Mouse (Mus musculus): ENCODE data around the gene Foxk2. TPM values are rescaled to one million over a fixed set of nuclear protein-coding genes. Genes with fewer than 3 reads are reported as not detected.
"Not testable (repeated sequence)": the region's sequence is repeated elsewhere in the genome, so short reads cannot be mapped to it uniquely, and the experiment has no call there.

The Foxk2 gene
- polyA plus RNA-seq, 1 experiment from 2014 or later = 13.5 TPM

- Histone ChIP-seq H3K27me3 (ENCODE audit: control insufficient read depth, insufficient read depth, low read length) (no peaks in the 10 kb centered on the region), H3K4me3 (ENCODE audit: low read depth, low read length) (no peak overlapping the region)
Observed at GRCm38 (mm10) chr11:121305371-121305770, 45.6 kb downstream of the Foxk2 start.

GRCm38 (mm10) chr11:121306608-121307007 lies 46.8 kb downstream of the Foxk2 start:
- WGBS = 97% methylated on average over 8 of the region's 8 CpGs
- ATAC-seq (ENCODE audit: low FRiP score) (no peak), DNase-seq (ENCODE audit: low spot score) (no peak)
- Histone ChIP-seq H3K27me3 (ENCODE audit: control insufficient read depth, insufficient read depth, low read length) (no peaks in the 10 kb centered on the region), H3K36me3 (ENCODE audit: control insufficient read depth, insufficient read depth, low read length) (peaks cover 18% of the 10 kb centered on the region), H3K27ac (ENCODE audit: low read depth, low read length) (no peak overlapping the region), H3K9me3 (ENCODE audit: control insufficient read depth, low read length) (peaks cover 3% of the 10 kb centered on the region; the same call in 1 of the 2 replicates), H3K4me3 (ENCODE audit: low read depth, low read length) (no peak overlapping the region), H3K4me2 (replicated peaks; ENCODE audit: low read depth, low read length) (no peak overlapping the region), H3K4me1 (replicated peaks; ENCODE audit: control insufficient read depth, insufficient read depth, low read length) (no peaks in the 10 kb centered on the region), H3K9ac (ENCODE audit: low read depth, low read length) (no peak overlapping the region)

More at GRCm38 (mm10) chr11:121305371-121305770, 45.6 kb downstream of the Foxk2 start:
- Histone ChIP-seq H3K27ac (ENCODE audit: low read depth, low read length) (no peak overlapping the region), H3K9ac (ENCODE audit: low read depth, low read length) (no peak overlapping the region), H3K9me3 (ENCODE audit: control insufficient read depth, low read length) (peaks cover 2% of the 10 kb centered on the region; the same call in 1 of the 2 replicates), H3K36me3 (ENCODE audit: control insufficient read depth, insufficient read depth, low read length) (peaks cover 15% of the 10 kb centered on the region), H3K4me2 (replicated peaks; ENCODE audit: low read depth, low read length) (no peak overlapping the region), H3K4me1 (replicated peaks; ENCODE audit: control insufficient read depth, insufficient read depth, low read length) (no peaks in the 10 kb centered on the region)
- 89% methylated on average over 6 of the region's 6 CpGs for WGBS
- ATAC-seq (ENCODE audit: low FRiP score) = no peak
- no peak for DNase-seq (ENCODE audit: low spot score)

- H3K27me3 ChIP-seq (ENCODE audit: control insufficient read depth, insufficient read depth, low read length); H3K27ac ChIP-seq (ENCODE audit: low read depth, low read length); H3K4me3 ChIP-seq (ENCODE audit: low read depth, low read length); H3K4me2 ChIP-seq (replicated peaks; ENCODE audit: low read depth, low read length); H3K9me3 ChIP-seq (ENCODE audit: control insufficient read depth, low read length); DNase-seq (ENCODE audit: low spot score); ATAC-seq (ENCODE audit: low FRiP score); H3K9ac ChIP-seq (ENCODE audit: low read depth, low read length); H3K4me1 ChIP-seq (replicated peaks; ENCODE audit: control insufficient read depth, insufficient read depth, low read length): not testable (repeated sequence)
- 97% methylated on average over 6 of the region's 6 CpGs for WGBS
- H3K36me3 ChIP-seq (ENCODE audit: control insufficient read depth, insufficient read depth, low read length) = peaks cover 18% of the 10 kb centered on the region
Observed at GRCm38 (mm10) chr11:121307712-121308111, 47.9 kb downstream of the Foxk2 start.

- Histone ChIP-seq H3K9me3 (ENCODE audit: control insufficient read depth, low read length) (no peaks in the 10 kb centered on the region), H3K27ac (ENCODE audit: low read depth, low read length) (no peak overlapping the region), H3K4me1 (replicated peaks; ENCODE audit: control insufficient read depth, insufficient read depth, low read length) (no peaks in the 10 kb centered on the region), H3K9ac (ENCODE audit: low read depth, low read length) (no peak overlapping the region), H3K4me2 (replicated peaks; ENCODE audit: low read depth, low read length) (no peak overlapping the region), H3K4me3 (ENCODE audit: low read depth, low read length) (no peak overlapping the region), H3K36me3 (ENCODE audit: control insufficient read depth, insufficient read depth, low read length) (no peaks in the 10 kb centered on the region), H3K27me3 (ENCODE audit: control insufficient read depth, insufficient read depth, low read length) (no peaks in the 10 kb centered on the region)
- WGBS = 96% methylated on average over 1 of the region's 1 CpGs
- no peak for DNase-seq (ENCODE audit: low spot score)
- no peak for ATAC-seq (ENCODE audit: low FRiP score)
Observed at GRCm38 (mm10) chr11:121326034-121326433, 66.2 kb downstream of the Foxk2 start.

GRCm38 (mm10) chr11:121326681-121327080 lies 66.9 kb downstream of the Foxk2 start:
- no peak overlapping the region for H3K27ac ChIP-seq (ENCODE audit: low read depth, low read length)
- no peak for ATAC-seq (ENCODE audit: low FRiP score)
- no peak for DNase-seq (ENCODE audit: low spot score)
- no peaks in the 10 kb centered on the region for H3K27me3 ChIP-seq (ENCODE audit: control insufficient read depth, insufficient read depth, low read length)
- no peaks in the 10 kb centered on the region for H3K36me3 ChIP-seq (ENCODE audit: control insufficient read depth, insufficient read depth, low read length)
- over 99% methylated on average over 5 of the region's 5 CpGs for WGBS
- H3K4me3 ChIP-seq (ENCODE audit: low read depth, low read length) = no peak overlapping the region
- no peaks in the 10 kb centered on the region for H3K9me3 ChIP-seq (ENCODE audit: control insufficient read depth, low read length)
- no peaks in the 10 kb centered on the region for H3K4me1 ChIP-seq (replicated peaks; ENCODE audit: control insufficient read depth, insufficient read depth, low read length)
- H3K9ac ChIP-seq (ENCODE audit: low read depth, low read length) = no peak overlapping the region
- no peak overlapping the region for H3K4me2 ChIP-seq (replicated peaks; ENCODE audit: low read depth, low read length)

- H3K4me1 ChIP-seq (replicated peaks; ENCODE audit: control insufficient read depth, insufficient read depth, low read length) = no peaks in the 10 kb centered on the region
- no peak overlapping the region for H3K4me3 ChIP-seq (ENCODE audit: low read depth, low read length)
- no peak overlapping the region for H3K27ac ChIP-seq (ENCODE audit: low read depth, low read length)
- ATAC-seq (ENCODE audit: low FRiP score) (no peak), DNase-seq (ENCODE audit: low spot score) (no peak)
- no peaks in the 10 kb centered on the region for H3K9me3 ChIP-seq (ENCODE audit: control insufficient read depth, low read length)
- no peaks in the 10 kb centered on the region for H3K36me3 ChIP-seq (ENCODE audit: control insufficient read depth, insufficient read depth, low read length)
- 95% methylated on average over 9 of the region's 9 CpGs for WGBS
- H3K27me3 ChIP-seq (ENCODE audit: control insufficient read depth, insufficient read depth, low read length) = no peaks in the 10 kb centered on the region
- H3K4me2 ChIP-seq (replicated peaks; ENCODE audit: low read depth, low read length) = no peak overlapping the region
- H3K9ac ChIP-seq (ENCODE audit: low read depth, low read length) = no peak overlapping the region
Observed at GRCm38 (mm10) chr11:121328206-121328605, 68.4 kb downstream of the Foxk2 start.

GRCm38 (mm10) chr11:121328619-121329018 lies 68.8 kb downstream of the Foxk2 start:
- H3K4me1 ChIP-seq (replicated peaks; ENCODE audit: control insufficient read depth, insufficient read depth, low read length) = no peaks in the 10 kb centered on the region
- no peak for DNase-seq (ENCODE audit: low spot score)
- H3K4me3 ChIP-seq (ENCODE audit: low read depth, low read length) = no peak overlapping the region
- no peak for ATAC-seq (ENCODE audit: low FRiP score)
- no peaks in the 10 kb centered on the region for H3K9me3 ChIP-seq (ENCODE audit: control insufficient read depth, low read length)
- H3K27me3 ChIP-seq (ENCODE audit: control insufficient read depth, insufficient read depth, low read length) = no peaks in the 10 kb centered on the region
- H3K9ac ChIP-seq (ENCODE audit: low read depth, low read length) = no peak overlapping the region
- H3K27ac ChIP-seq (ENCODE audit: low read depth, low read length) = no peak overlapping the region
- H3K36me3 ChIP-seq (ENCODE audit: control insufficient read depth, insufficient read depth, low read length) = no peaks in the 10 kb centered on the region
- H3K4me2 ChIP-seq (replicated peaks; ENCODE audit: low read depth, low read length) = no peak overlapping the region

GRCm38 (mm10) chr11:121331641-121332040 lies 71.9 kb downstream of the Foxk2 start:
- whole genome bisulfite sequencing = 94% methylated on average over 3 of the region's 3 CpGs
- Histone ChIP-seq H3K4me1 (replicated peaks; ENCODE audit: control insufficient read depth, insufficient read depth, low read length) (no peaks in the 10 kb centered on the region), H3K4me3 (ENCODE audit: low read depth, low read length) (no peak overlapping the region), H3K9me3 (ENCODE audit: control insufficient read depth, low read length) (no peaks in the 10 kb centered on the region), H3K4me2 (replicated peaks; ENCODE audit: low read depth, low read length) (no peak overlapping the region), H3K27me3 (ENCODE audit: control insufficient read depth, insufficient read depth, low read length) (no peaks in the 10 kb centered on the region), H3K9ac (ENCODE audit: low read depth, low read length) (no peak overlapping the region), H3K27ac (ENCODE audit: low read depth, low read length) (no peak overlapping the region), H3K36me3 (ENCODE audit: control insufficient read depth, insufficient read depth, low read length) (0 out of 2 replicates have a peak, but pooled peaks cover 5% of the 10 kb centered on the region)
- ATAC-seq (ENCODE audit: low FRiP score) (no peak), DNase-seq (ENCODE audit: low spot score) (no peak)

- DNase-seq (ENCODE audit: low spot score) (no peak), ATAC-seq (ENCODE audit: low FRiP score) (no peak)
- Histone ChIP-seq H3K27me3 (ENCODE audit: control insufficient read depth, insufficient read depth, low read length) (no peaks in the 10 kb centered on the region), H3K4me3 (ENCODE audit: low read depth, low read length) (no peak overlapping the region), H3K9me3 (ENCODE audit: control insufficient read depth, low read length) (no peaks in the 10 kb centered on the region), H3K9ac (ENCODE audit: low read depth, low read length) (no peak overlapping the region), H3K4me2 (replicated peaks; ENCODE audit: low read depth, low read length) (no peak overlapping the region), H3K4me1 (replicated peaks; ENCODE audit: control insufficient read depth, insufficient read depth, low read length) (no peaks in the 10 kb centered on the region), H3K27ac (ENCODE audit: low read depth, low read length) (no peak overlapping the region), H3K36me3 (ENCODE audit: control insufficient read depth, insufficient read depth, low read length) (no peaks in the 10 kb centered on the region)
- WGBS = 96% methylated on average over 1 of the region's 1 CpGs
Observed at GRCm38 (mm10) chr11:121339647-121340046, 79.9 kb downstream of the Foxk2 start.
